Mouse (Mus musculus): Measurements from ENCODE around the gene Adcy10.

Adcy10 gene

DNA sequence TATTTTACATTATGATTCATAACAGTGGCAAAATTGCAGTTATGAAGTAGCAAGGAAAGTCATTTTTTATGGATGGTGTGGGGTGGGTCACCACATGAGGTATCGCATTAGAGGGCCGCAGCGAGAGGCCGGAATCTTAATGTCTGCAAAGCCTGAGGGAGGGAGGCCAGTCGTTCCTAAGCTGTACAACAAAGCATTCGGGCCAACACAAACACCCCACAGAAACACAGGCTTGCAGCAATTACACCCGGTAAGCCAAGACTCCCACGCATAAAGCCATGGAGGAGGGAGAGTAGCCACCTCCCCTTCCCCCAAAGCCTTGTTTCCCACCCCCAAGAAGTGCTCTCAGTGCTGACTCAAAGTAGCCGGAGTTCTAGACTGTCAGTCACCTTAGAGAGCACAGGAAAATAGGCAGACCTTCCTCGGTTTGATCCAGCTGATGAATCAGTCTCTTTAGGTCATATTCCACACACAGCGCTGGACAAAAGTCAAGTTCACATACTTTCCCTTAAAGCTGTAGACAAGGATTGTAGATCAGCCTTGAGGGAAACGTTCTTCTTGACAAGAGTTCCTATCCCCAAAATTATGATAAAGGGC lies 51.2 kb downstream of the Adcy10 start:
- no peak for DNase-seq (ENCODE audit: low spot score)

- DNase-seq (ENCODE audit: low spot score), result no peak
Measured at GRCm38 (mm10) chr1:165537241-165537807, 52.3 kb downstream of the Adcy10 start.

GRCm38 (mm10) chr1:165556711-165557110 lies 71.7 kb downstream of the Adcy10 start:
- no peak for DNase-seq (ENCODE audit: low spot score)

GRCm38 (mm10) chr1:165559073-165559472 lies 74.1 kb downstream of the Adcy10 start:
- DNase-seq (ENCODE audit: low spot score), result no peak

DNA sequence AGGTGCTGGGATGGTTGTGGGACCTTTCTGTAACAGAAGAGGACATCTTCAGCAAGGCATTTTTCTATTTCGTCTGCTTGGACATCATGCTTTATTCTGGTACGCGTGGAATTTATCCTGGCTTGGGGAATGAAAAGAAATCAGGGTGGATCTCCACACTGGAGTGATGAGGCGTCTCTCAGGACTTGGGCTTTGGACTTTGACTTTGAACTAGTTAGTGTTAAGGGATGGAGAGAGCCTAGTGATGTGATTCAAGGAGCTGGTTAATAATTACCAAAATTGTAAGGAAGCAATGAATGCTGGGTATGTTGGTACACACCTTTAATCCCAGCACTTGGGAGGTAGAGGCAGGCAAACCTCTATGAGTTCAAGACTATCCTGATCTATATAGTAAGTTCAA lies 80.3 kb downstream of the Adcy10 start:
- DNase-seq (ENCODE audit: low spot score), result no peak

DNA sequence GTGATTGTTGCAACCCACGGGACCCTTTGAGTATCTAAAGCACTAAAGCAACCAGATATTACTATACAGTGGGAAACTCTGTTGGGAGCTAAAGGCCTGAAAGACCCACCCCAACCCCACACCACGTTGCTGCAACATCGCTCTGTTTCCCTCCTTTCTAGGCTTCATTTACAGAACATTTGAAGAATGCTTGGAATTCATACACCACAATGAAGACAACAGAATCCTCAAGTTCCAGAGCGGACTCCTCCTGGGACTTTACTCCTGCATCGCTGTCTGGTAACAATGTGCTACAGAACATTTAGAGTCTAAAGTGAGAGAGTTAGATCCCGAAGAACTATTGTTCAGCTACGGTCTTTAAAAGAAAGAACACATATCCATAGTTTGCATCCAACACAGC lies 82.5 kb downstream of the Adcy10 start:
- no peak for DNase-seq (ENCODE audit: low spot score)

DNA sequence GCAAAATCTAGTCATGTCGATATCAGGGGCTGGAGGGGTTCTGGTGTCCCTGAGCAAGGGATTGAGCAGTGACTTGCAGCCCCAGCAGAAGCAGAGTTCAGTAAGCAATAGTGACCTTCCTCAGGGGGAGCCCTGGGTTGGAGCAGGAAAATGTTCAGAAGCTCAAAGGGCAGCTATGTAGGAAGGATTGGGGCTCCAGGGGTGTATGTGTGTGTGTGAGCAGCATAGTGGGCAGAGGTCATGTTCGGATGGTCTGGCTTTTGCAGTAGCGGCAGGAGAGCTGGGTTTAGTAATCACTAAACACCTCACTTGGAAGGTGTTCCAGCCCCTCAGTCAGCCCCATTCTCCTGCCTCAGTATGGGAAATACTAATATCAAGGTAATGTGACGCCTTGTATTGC lies 91.0 kb downstream of the Adcy10 start:
- DNase-seq (ENCODE audit: low spot score), result no peak

GRCm38 (mm10) chr1:165576459-165577112 lies 91.6 kb downstream of the Adcy10 start:
- no peak for DNase-seq (ENCODE audit: low spot score)

- peak; percentile 17 for DNase-seq (ENCODE audit: low spot score)
Measured at GRCm38 (mm10) chr1:165579332-165579731, 94.3 kb downstream of the Adcy10 start.

- DNase-seq (ENCODE audit: low spot score), result no peak
Measured at GRCm38 (mm10) chr1:165581255-165581654, 96.3 kb downstream of the Adcy10 start.

DNA sequence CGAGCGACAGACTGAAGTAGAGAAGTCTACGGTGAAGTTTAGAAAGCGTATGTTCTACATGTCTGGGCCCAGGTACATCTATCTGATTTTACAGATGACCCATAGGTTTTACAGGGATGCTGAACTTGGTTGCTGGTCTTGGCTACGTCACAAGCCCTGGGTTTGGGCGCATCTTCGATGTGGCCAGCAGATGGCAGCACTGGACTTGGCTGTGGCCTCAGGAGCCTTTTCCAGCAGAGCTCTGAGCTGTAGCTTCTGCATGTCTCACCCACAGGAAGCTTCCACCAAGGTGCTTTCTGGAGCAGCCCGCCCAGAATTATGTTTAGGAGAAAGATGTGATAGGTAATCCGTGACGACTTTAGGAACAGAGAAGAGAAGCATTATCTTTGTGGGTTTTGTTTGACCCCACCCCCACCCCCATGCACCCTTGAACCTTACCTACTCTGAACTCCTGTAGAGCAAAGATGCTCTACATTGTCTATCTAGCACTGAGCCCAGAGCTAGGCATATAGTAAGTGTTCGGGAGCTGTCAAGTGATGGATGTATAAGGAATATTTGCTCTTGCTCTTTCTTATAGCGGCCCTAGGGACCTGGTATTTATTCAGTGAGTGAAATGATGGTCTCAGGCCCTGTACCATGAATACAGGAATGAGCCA lies 98.7 kb downstream of the Adcy10 start:
- DNase-seq (ENCODE audit: low spot score), result peak; percentile 77

DNA sequence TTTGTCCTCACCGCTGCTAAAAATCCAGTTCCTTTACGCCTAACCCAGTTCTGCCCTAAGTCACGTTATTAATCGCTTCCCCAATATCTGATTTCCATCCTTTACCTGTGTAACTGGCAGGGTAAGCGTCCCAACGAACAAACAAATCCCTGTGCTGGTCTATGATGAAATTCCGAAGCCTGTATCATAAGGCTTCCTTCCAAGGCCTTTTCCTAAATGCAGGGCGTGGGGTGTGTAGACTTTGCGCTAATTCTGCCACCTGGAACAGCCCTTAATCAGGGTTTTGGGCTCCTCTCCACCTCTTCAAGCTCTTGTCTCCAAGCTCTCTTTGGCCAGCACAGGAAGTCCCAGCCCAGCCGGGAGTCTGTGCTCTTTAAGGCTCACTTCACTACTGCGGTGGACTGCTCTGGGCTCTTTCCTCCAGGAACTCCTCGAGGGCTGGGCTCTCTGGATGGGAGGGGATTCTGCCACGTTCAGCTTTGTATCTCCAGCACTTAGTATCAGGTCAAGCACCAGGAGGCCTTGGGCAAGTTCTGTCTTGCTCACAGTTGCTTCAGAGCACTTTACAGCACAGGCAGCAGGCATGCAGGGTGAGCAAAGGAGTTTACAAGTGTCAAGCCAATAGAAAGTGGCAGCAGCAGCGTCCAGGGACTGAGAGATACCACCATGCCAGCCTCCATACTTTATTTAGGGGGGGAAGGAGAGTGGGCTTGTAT lies 100.6 kb downstream of the Adcy10 start:
- no peak for DNase-seq (ENCODE audit: low spot score)

DNA sequence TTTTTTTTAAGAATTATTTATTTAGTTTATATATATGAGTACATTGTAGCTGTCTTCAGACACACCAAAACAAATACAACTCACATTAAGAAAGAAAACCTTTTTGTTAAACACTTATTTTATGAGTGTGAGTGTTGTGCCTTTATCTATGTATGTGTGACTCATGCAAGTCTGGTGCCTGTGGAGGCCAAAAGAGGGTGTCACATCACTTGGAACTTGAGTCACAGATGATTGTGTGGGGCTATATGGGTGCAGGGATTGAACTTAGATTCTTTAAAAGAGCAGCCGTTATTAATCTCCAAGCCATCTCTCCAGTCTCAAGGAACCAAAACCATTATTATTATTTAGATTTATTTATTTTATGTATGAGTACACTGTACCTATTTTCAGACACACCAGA lies 101.4 kb downstream of the Adcy10 start:
- no peak for DNase-seq (ENCODE audit: low spot score)

DNA sequence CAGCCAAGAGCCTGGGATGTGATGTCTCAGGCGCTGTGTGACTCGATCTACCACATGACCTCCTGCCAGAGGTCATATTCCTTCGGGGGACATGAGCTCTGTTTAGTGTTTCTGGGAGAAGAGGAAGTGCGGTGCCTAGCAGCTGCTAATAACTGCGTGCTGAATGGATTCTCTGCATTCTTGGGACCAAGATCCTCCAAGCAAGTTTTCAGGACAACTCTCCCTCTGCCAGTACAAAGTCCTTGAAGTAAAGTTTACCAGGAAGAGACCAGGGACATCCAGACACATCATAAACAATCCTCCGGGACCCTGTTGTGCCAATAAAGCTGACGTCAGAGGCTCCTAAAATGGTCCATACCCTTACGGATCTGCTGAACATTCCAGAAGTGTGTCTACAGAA lies 102.9 kb downstream of the Adcy10 start:
- no peak for DNase-seq (ENCODE audit: low spot score)

GRCm38 (mm10) chr1:165589280-165590048 lies 104.5 kb downstream of the Adcy10 start:
- DNase-seq (ENCODE audit: low spot score), result peak; percentile 5

- no peak for DNase-seq (ENCODE audit: low spot score)
Measured at GRCm38 (mm10) chr1:165590760-165591159, 105.8 kb downstream of the Adcy10 start.

GRCm38 (mm10) chr1:165592295-165593082 lies 107.5 kb downstream of the Adcy10 start:
- DNase-seq (ENCODE audit: low spot score), result no peak

DNA sequence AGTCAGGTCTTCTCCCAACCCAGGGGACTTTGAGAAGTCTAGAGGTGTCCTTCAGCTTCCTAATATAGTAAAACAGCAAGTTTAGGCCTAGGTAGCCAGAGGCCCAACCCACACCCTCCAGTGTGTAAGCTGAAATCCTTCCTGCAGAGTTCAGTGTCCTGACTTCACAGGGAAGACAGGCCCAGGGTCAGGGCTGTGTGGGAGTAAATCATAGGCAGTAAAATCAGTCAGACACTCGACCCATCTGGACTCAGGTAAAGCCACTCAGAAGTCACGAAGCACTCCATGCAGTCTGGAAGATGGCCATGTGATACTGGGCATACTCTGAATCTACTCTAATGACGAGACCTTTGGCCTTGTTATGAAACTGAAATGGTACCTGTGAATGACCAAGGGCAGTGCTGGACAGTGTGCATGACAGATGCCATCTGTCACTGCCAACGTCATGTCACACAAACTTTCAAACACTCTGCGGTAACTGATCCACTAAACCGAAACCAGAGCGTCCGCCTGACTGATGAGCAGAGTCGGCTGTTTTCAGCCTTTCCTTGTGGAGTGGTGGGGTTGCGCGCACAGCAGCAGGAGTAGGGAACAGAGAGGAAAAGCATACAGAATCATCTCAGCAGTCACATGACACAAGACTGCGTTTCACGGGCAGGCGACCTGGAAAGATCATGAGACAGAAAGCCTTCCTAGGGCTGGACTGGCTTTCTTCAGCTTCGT lies 109.9 kb downstream of the Adcy10 start:
- no peak for DNase-seq (ENCODE audit: low spot score)

DNA sequence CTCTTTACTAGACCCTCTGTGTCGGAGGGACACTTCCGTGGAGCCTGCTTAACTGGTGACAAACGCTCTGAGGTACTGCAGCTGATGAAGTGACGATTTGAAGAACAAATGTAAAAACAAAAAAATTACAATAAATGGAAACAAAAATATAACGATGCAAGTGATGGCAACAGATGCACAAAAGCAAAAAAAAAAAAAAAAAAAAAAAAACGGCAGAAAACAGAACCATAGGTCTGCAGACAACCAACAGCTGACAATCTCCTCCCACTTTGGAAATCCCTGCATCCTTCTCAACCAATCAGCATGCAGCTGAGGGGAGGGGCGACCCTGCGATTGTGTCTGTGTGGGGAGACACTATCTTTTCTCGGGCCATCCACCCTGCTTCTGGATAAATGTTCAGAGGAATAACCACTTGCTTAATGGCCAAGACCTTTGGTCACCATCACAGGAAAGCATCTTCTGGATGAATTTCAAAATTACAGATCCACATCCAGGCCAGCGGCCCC lies 116.8 kb downstream of the Adcy10 start:
- DNase-seq (ENCODE audit: low spot score), result no peak

GRCm38 (mm10) chr1:165603218-165603617 lies 118.2 kb downstream of the Adcy10 start:
- peak; percentile 17 for DNase-seq (ENCODE audit: low spot score)
